Comparison of ENCODE assay signal across 22 mouse cellular contexts in the genomic region with DNA sequence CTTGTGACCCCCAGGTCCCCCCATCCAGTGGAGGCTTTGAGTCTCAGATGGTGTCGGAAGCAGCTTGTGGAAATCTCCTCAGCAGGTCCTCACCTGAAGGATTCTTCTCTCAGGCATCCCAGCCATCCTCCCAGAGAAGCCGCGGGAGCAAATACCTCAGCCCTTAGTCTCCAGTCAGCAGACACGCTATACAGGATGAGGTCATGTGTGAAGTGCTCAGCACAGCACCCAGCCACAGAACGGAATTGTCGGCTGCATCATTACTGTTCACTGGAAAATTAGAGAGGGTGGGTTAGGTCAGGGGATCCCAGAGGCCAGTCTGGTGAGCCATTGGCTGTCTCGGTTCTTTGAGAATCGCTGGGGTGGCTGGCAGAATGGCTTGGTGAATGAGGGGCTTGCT. TPM values are rescaled to one million over a fixed set of nuclear protein-coding genes. Genes with fewer than 3 reads are reported as not detected.
"Had no signal": no experiment of that assay in that cellular context is flagged by ENCODE, and none has a peak within 500 bp of the region (broad histone marks: within the 10 kb centered on the region; RNA-seq: fewer than 3 reads in every experiment).

No protein-coding gene starts in this region.

- H3K9ac ChIP-seq: kidney, embryonic 15.5 days; liver, embryonic 13.5 days had no signal

- H3K4me2 ChIP-seq: kidney, embryonic 15.5 days; liver, embryonic 13.5 days; midbrain, embryonic 11.5 days had no signal

- H3K4me3 ChIP-seq: kidney, embryonic 15.5 days; liver, embryonic 13.5 days had no signal

- H3K9me3 ChIP-seq: kidney, embryonic 15.5 days; liver, embryonic 13.5 days had no signal

- H3K4me1 ChIP-seq: kidney, embryonic 15.5 days; liver, embryonic 13.5 days had no signal

- H3K27ac ChIP-seq: kidney, embryonic 15.5 days; liver, embryonic 13.5 days; stomach, postnatal 0 days had no signal

- DNase-seq: kidney, postnatal 10 days; kidney, postnatal 4 days; layer of hippocampus, adult 9-11 months; layer of hippocampus, postnatal 36 days; liver, embryonic 13.5 days; lung, adult 2 months; lung, postnatal 14 days; lung, postnatal 4 days; midbrain, embryonic 14.5 days; right cerebral cortex, adult 18-20 months; right cerebral cortex, postnatal 14 days; right cerebral cortex, postnatal 4 days; thymus, adult 2 months; thymus, postnatal 14 days; thymus, postnatal 4 days had no signal

- H3K27me3 ChIP-seq: kidney, embryonic 15.5 days; liver, embryonic 13.5 days had no signal

RNA-seq across cellular contexts. Expression of a gene that starts 38.0 kb away (rescaled TPM):
- total RNA-seq: liver, adult 2 months; megakaryocyte progenitor cell, adult 5-6 weeks; megakaryocyte-erythroid progenitor cell, adult 5-6 weeks had no signal
- polyA plus RNA-seq: liver, adult 2 months; stomach, embryonic 14.5 days had no signal
